Mouse (Mus musculus) ES-E14 (cell line): ENCODE data around the gene Taf9.

Source experiments
- CHD2 ChIP-seq: IDR thresholded peaks from 2 replicates; pipeline ENCODE4 v1.6.1; 2014; ENCODE audit warnings: mild to moderate bottlenecking, low read depth, low read length, inconsistent platforms
- ZC3H11A ChIP-seq: IDR thresholded peaks from 2 replicates; pipeline ENCODE4 v1.6.1; 2012; ENCODE audit warnings: low read depth, mild to moderate bottlenecking, inconsistent platforms, low read length, borderline replicate concordance

DNA sequence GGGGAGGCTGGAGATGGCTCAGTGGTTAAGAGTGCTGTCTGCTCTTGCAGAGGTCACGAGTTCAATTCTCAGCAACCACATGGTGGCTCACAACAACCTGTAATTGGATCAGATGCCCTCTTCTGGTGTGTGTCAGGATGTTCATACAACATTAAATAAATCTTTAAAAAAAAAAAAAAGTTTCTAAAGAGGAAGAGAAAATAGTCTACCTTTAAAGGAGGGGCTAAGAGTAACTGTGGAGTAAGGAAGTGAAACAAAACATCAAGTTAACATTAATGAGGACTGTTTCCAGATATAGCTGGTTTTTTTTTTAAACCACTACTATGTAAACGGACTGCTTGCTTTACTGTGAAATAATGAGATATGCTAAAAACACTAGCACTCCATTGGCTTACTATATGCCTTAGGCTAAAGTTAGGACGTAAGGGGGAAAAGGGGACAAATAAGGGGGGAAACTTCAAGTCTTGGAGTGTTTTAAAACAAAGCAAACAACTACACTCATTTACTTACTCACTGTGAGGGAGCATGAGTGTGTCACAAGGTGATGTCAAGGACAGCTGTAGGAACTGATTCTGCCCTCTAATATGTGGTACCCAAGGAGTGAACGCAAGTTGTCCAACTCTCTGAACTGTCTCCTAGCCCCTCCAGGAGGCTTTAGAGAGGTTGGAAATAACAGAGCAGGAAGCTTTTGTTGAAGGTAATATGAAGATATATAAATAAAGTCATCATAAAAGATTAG is 8.7 kb upstream of the Taf9 start:
- no peak for TF ChIP-seq CHD2
- no peak for TF ChIP-seq ZC3H11A
